Mouse (Mus musculus): ENCODE data around the gene Pex6.

The Pex6 gene

GRCm38 (mm10) chr17:46701489-46701888 lies 9.8 kb upstream of the Pex6 start:
- DNase-seq (ENCODE audit: low read depth) = no peak

DNA sequence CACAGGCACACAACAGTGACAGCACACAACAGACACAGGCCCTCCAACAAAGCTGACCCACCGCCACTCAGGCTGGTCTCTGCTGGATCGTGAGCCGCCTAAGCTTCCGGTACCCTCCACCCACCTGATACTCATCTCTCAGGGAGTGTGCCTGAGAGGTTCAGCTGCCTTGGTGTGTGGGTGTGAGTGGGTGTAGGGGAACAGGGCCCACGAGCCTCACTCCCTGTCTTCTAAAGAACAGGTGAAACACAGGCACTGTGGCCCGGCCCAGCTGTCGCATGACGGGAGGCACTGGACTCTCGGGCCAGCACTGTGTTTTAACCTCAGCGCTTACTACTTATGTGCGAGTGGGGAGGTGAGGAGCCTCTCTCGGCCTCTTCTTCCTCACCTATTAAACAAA lies 9.2 kb upstream of the Pex6 start:
- no peak for DNase-seq (ENCODE audit: low read depth)

GRCm38 (mm10) chr17:46702506-46702905 lies 8.8 kb upstream of the Pex6 start:
- DNase-seq (ENCODE audit: low read depth) = no peak

DNA sequence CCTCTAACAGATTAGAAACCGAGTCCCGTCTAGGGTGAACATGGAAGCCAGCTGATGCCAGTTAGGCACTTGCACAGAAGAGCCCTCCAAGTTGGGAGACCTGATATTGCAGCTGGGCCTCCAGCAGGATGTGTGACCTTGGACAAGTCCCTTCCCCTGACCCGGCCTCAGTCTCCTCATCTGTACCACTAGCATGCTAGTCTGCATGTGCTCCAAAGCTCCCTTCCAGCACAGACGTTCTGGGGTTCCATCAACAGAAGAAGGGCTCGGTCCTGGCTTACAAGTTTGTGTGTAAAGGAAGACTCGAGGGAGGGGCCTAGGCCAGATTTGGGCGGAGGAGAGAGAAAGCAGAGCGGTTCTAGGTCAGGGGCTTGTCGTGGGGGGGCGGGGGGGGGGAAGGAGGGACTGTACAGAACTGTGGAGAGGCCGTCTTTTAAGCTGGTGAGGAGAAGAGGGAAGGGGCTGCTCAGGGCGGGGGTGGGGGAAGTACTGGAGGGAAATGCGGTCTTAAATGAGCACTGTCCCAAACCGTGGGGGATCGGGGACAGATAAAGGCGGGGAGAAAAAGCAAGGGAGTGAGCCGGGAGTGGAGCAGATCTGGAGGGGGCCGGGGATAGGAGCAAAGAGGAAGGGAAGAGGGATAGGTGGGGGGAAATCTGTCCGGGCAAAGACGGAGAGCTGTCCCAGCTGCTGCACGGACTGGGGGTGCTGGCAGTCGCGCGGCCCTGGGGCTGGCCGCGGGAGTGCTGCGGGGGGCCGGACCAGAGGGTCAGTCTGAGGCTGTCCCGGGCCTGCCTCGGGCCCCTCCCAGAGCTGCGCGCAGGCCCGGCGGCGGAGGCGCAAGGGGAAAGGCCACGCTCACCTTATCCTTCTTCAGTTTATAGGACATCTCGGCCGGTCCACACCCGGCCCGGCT lies 7.0 kb upstream of the Pex6 start:
- peak; percentile 47 for DNase-seq (ENCODE audit: low read depth)

DNA sequence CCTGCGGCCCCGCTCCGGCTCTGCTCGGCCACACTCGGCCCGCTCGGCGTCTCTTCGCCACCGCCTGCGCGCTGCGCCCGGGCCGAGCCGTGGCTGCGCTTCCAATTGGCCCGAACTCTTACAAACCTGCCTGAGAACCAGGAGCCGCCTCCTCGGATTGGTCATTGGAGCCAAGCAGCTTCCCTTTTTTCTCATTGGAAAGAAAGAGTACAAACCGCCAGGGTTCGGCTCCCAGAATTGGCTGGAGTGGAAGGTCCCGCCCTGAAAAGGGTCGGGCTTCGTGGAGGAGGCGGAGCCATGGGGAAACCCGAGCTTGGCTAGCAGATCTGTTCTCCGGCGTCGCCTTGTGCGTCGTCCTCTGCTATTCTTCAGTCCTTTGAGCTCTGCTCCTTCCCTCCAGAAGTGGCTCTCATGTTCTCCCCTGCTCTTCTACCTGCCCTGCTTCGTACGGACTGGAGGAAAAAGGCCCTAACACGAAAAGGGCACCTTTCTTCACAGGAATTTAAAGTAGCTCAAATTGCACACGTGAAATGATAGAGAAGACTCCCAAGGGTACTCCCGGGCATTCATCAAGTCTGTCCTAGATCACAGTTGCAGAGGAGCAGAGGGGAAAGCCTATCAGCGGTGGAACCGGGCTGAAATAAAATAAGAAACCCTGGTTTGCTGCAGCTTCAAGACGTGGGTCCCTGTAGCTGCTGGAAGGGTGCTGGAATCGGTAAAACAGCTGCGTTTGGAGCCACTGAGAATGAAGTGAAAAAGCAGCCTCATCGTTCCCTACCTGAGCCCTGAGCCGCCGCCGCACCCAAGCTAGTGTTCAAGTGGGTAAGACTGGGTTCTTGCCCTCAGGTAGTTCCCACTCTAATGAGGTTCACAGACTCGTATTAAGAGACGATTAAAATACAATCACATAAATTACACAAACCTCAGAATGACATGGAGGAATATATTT lies 6.1 kb upstream of the Pex6 start, which contains the start of gene Ppp2r5d:
Ppp2r5d (minus strand) TSS at position 225 of the 949 bp plus-strand sequence.
- peak; percentile 98 for DNase-seq (ENCODE audit: low read depth)

DNA sequence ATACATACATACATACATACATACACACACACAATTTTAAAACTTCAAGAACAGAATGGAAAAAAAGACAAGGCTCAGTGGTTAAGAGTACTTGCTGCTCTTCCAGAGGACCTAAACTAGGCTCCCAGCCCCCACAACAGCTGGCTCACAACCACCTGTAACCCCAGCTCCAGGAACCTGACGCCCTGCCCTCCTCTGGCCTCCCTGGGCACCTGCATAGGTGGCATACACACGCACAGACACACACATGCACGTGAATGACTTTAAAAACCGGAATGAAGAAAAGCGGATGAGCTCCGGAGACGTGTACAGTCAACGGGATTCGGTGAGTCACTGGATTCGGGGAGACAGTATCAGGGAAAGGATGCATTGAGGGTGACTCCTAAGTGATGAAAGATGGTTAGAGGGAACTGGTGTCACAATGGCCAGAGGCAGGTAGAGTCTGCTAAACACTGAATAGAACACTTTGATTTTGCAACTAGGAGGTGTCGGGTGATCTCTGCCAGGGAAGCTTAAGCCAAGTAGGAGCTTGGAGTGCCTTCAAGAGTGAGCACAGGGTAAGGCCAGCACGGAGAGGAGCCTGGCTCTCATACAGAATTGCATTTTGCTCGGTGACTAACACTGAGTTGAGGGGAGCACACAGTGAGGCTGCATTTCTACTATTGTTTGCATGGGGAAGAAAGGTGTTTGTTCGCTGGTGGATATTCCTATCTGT lies 4.7 kb upstream of the Pex6 start:
- no peak for DNase-seq (ENCODE audit: low read depth)

DNA sequence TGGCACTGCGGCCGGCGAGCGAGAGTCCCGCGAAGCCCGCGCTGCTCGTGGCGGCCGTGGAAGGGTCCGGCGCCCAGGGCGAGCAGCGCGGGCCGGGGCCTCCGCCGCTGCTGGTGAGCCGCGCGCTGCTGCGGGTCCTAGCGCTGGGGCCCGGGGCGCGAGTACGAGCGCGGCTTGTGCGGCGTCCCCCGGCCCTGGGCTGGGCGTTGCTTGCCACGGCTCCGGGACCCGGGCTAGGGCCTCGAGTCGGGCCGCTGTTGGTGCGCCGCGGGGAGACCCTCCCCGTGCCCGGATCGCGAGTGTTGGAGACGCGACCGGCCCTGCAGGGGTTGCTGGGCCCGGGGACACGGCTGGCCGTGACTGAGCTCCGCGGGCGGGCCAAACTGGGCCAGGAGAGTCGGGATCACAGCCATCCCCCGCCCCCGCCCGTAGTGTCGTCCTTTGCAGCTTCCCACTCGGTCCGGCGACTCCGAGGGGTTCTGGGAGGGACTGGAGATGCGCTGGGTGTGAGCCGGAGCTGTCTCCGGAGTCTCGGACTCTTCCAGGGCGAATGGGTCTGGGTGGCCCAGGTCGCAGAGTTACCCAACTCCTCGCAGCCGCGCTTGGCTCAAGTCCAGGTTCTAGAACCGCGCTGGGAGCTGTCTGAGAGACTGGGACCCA lies 479 bp downstream of the Pex6 start:
- no peak for DNase-seq (ENCODE audit: low read depth)

DNA sequence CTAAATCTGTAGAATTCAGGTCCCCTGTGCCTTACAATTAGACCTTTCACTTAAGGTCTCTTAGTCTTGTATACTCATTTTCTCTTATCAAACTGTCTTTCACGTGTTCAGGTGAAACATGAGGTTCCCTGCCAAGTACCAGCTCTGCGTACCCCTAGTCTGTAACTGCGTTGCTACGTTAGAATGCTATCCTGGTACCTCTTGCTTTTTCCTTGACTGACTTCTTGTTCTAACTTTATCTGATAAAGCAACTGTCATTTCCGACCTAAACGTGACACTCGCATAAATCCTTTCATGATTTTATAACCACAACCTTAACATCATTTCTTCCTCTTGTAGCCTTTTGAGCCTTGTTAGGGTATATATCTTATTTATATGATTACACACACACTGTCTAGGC lies 1.2 kb downstream of the Pex6 start:
- peak; percentile 63 for DNase-seq (ENCODE audit: low read depth)

DNA sequence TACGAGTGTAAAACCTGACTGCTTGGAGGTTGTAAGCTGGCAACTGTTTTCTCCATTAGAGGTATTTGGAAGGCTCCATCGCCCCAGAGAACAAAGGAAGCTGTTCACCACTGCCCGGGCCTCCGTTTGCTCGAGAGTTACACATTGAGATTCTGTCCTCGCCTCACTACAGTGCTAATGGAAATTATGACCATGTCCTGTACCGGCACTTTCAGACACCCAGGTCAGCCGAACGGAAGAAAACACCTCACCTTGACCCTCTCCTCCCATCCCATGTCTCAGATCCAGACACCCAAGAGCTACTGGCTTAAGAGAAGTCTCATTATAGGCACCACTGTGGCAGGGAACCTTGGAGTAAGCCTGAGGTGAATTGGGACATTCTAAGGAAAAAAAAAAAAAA lies 2.6 kb downstream of the Pex6 start:
- no peak for DNase-seq (ENCODE audit: low read depth)

- no peak for DNase-seq (ENCODE audit: low read depth)
These were observed 3.7 kb downstream of the Pex6 start for GRCm38 (mm10) chr17:46714756-46715481.

GRCm38 (mm10) chr17:46721077-46721476 lies 9.8 kb downstream of the Pex6 start:
- DNase-seq (ENCODE audit: low read depth) = no peak

DNA sequence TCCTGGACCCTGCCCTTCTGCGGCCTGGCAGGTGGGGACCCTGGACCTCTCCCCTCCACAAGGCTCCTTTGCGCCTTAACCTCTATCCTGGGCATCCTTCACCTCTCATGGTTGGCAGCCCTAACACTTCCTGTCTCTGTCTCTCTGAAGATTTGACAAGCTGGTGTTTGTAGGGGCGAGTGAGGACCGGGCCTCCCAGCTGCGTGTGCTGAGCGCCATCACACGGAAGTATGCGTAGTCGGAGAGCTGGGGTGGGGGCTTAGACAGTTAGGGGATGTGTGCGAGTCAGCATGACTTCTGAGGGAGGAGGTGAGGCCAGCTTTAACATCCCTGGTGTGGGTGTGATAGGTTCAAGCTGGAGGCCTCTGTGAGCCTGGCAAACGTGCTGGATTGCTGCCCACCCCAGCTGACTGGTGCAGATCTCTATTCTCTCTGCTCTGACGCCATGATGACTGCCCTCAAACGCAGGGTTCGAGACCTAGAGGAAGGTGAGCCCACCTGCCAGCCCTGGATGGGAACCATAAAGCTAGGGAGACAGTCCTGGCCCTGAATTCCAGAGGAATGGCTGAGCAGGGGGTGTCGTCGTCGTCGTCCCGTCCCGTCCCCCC lies 13.3 kb downstream of the Pex6 start:
- no peak for DNase-seq (ENCODE audit: low read depth)

GRCm38 (mm10) chr17:46725273-46725672 lies 14.0 kb downstream of the Pex6 start:
- DNase-seq (ENCODE audit: low read depth) = peak; percentile 79

- no peak for DNase-seq (ENCODE audit: low read depth)
These were observed 14.7 kb downstream of the Pex6 start for GRCm38 (mm10) chr17:46725731-46726645.

DNA sequence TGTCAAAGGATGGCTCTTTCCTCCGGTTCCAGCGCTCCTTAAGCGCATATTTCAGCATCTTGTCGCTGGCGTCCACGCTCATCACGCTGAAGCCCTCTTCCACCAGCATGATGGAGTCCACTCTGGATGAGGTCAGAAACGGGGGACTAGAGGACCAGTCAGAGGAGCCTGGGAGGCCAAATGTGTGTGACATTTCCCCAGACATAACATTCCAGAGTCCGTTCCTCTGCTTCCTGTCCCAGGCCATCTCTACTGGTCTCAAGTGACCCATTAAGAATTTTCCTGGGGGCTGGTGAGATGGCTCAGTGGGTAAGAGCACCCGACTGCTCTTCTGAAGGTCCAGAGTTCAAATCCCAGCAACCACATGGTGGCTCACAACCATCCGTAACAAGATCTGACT lies 16.0 kb downstream of the Pex6 start:
- DNase-seq (ENCODE audit: low read depth) = no peak

- DNase-seq (ENCODE audit: low read depth) = no peak
These were observed 16.8 kb downstream of the Pex6 start for GRCm38 (mm10) chr17:46728021-46728420.

- DNase-seq (ENCODE audit: low read depth) = no peak
These were observed 17.2 kb downstream of the Pex6 start for GRCm38 (mm10) chr17:46728496-46728895.

DNA sequence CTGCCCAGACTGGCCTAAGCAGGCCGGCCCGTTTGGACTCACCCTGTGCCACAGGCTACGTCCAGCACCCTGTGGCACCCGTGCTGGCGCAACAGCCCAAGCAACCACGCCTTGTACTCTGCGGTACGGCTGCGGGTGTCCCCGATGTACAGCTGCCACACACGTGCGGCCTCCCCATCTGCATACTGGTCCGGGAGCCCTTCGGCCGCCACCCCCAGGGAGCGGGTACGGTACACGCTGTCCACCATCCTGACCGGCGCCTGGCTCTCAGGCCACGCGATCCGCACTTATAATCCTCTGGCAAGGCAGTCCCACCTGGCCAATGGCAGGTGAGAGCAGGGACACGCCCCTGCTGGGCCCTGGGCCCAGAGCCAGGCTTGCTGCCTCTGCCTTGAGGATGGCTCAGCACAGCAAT lies 17.6 kb downstream of the Pex6 start, which contains the start of gene Gnmt:
Gnmt (minus strand) TSS at position 265 of the 415 bp plus-strand sequence.
- DNase-seq (ENCODE audit: low read depth) = no peak

GRCm38 (mm10) chr17:46734055-46734454 lies 22.8 kb downstream of the Pex6 start:
- DNase-seq (ENCODE audit: low read depth) = no peak

All from naive thymus-derived CD4-positive, alpha-beta T cell, adult 2 months (primary cell).